Mouse (Mus musculus) left cerebral cortex, adult 8-10 months (tissue): ENCODE measurements at regions not wholly inside any gene's neighbourhood (a gene's known extent, or its start where the extent isn't known, plus 50 kb on each side); places are given as distances from the start of the nearest gene placed in this dataset.

ENCODE experiments used
- DNase-seq, 2 experiments: peaks; one replicate each; pipeline ENCODE4 v3.0.0; 2022; ENCODE audit warnings: low spot score in 2 of 2

- no peak for DNase-seq
Observed at GRCm38 (mm10) chr1:7591327-7591726, 2783.6 kb downstream of the Gm37988 start.
